Mouse (Mus musculus) liver, embryonic 14.5 days (tissue): ENCODE measurements around the gene Casp8.

Experiments used
- CTCF ChIP-seq: IDR thresholded peaks from 2 replicates; pipeline ENCODE4 v1.5.1; 2016; ENCODE audit warnings: antibody characterized with exemption, low read depth, control low read depth
- EP300 ChIP-seq: IDR thresholded peaks from 2 replicates; pipeline ENCODE4 v1.6.1; 2016; ENCODE audit warnings: antibody characterized with exemption, low read depth

DNA sequence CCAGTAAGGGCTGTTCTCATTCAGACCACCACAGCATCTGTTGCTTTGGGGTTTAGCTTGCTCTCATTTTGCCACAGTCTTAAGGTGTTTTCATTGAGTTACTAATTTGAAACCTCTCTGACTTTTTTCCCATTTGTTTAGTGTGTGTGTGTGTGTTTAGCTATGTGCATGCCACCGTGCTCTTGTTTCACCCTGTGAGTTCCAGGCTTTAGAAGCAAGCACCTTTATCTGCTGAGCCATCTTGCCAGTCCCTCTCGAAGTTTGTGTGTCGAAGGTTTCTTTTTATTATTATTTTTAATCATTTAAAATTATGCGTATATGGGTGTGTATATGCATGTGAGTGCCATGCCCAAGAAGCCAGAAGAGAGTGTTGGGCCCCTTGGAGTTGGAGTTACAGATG, 3.7 kb downstream of the Casp8 start:
- TF ChIP-seq CTCF (no peak), EP300 (no peak)
